Mouse (Mus musculus) cerebellum, adult 2 months (tissue): ENCODE measurements at regions not wholly inside any gene's neighbourhood (a gene's known extent, or its start where the extent isn't known, plus 50 kb on each side); places are given as distances from the start of the nearest gene placed in this dataset.

Source experiments
- CTCF ChIP-seq: fragments of 200-500 bp; IDR thresholded peaks from 2 replicates; pipeline ENCODE4 v1.5.1; 2011; ENCODE audit warnings: low read depth, mild to moderate bottlenecking, control low read depth, low read length, moderate library complexity, borderline replicate concordance; ENCODE audit not compliant: insufficient read depth
- POLR2A ChIP-seq: fragments of 200-500 bp; IDR thresholded peaks from 2 replicates; pipeline ENCODE4 v1.6.1; 2011; ENCODE audit warnings: low read length, control low read depth, borderline replicate concordance; ENCODE audit not compliant: insufficient read depth

DNA sequence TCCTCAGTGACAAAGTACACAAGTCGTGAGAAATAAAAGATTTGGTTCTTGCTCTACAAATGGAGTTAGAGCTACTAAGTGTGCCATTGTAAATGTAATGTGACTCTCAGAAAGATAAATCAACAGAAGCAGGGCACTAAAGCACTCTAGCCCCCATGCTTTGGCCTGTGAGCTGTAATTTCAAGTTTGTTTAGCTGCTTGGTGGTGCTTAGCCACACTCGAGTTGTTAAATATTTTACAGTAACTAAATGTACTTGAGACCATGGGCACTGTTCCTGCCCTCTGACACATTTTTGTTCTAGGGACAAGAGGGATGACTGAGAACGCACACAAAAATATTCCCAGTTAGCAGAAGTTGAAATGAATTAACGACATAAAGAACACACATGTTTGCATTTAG is 214.6 kb upstream of the Gmds start:
- TF ChIP-seq CTCF (no peak), POLR2A (no peak)
